Mouse (Mus musculus) kidney, postnatal 14 days (tissue): ENCODE results near the gene Adprhl1.

Experiments
- DNase-seq: peaks from one replicate; pipeline ENCODE4 v3.0.0; 2022; ENCODE audit warnings: mixed read lengths

Gene Adprhl1

GRCm38 (mm10) chr8:13254019-13254418, at the start of gene Adprhl1:
TSS of gene Adprhl1 (minus strand) at chr8:13254162.
- DNase-seq = peak; percentile 70

- DNase-seq = no peak
Observed at GRCm38 (mm10) chr8:13301036-13301435, 47.1 kb upstream of the Adprhl1 start.

GRCm38 (mm10) chr8:13299571-13299970, 45.6 kb upstream of the Adprhl1 start:
- DNase-seq = no peak

- no peak for DNase-seq
Observed at GRCm38 (mm10) chr8:13293677-13294470, 39.9 kb upstream of the Adprhl1 start.

DNA sequence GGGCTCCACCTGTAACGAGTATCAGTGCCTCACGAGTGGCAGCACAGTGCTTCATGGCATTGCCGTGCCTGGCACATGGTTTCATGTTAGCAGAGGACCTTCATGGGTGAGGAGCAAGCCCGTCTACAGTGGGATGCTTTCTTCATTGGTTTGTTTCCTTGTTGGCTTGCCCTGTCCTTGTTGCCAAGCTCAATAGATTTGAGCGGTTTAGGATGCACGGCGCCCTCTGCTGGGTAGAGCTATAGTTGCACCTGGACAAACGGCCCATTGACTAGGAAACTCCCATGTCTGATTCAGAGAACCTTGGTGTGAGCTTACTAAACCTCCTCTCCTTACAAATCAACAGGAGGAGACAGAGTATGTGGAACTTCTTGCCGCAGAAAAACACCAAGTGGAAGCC, 38.4 kb upstream of the Adprhl1 start:
- DNase-seq = peak; percentile 80

DNA sequence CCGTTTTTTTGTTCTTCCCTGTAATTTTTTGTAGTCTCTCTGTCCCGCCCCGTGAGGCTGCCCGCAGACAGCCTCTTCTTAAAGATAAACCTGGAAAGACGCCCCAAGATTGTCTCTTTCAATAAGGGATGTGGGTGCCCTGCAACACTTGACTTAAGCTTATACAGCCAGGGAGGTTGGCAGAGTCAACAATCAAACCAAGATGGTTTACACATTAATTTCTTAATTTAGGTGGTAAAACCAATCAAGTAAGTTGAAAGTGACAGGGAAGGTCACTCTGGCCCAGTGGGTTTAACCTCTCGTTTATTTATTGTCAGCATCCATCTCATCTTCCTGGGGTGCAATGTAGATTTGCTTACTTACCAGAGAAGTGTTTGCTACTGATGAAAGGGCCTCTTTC, 34.7 kb upstream of the Adprhl1 start:
- DNase-seq = no peak

DNA sequence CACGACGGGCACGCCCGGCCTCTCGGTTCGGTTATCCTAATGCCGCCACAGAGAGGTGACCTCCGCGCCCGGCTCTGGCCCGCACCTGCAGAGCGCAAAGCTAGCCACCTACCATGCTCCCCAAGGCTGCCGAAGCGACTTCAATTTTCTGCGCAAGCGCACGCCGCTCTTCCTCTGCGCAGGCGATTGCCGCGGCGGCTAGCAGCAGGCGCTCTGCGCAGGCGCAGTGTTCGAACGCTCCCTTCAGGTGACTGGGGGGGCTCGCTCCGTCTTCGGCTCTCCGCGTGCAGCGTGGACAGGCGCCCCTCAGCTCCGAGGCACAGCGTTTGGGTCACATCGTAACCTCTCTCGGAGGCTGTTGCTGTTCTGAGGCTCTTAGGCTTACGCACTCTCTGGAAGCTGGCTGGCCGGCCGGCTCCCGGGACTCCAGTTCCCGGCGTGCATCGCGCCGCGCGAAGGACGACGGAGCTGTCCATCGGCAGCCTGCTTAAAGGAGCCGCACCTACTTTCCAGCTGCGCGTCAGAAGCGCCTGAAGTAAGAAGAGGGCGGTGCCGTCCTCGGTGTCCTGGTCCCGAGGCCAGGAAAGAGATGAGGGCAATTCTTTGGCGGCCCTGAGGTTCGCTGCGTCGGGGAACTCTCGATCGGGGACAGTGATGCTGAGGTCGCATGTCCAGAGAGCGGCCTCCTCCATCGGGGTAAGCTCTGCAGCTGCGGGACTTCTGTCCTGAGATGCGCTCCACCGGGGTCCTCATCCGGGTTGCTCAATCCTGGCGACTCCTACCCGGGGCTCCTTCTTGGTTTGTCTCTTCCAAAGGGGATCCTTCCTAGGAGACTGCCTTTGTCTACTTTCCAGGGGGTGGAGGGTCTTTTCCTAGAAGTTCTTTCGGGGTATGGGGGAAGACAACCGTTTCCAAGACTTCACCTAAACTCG, 34.0 kb upstream of the Adprhl1 start, which contains the start of the genes Dcun1d2 and Tmco3:
Dcun1d2 (minus strand) TSS at position 440 of the 932 bp plus-strand sequence.
Tmco3 (plus strand) TSS at position 499 of the 932 bp plus-strand sequence.
- peak; percentile 98 for DNase-seq

DNA sequence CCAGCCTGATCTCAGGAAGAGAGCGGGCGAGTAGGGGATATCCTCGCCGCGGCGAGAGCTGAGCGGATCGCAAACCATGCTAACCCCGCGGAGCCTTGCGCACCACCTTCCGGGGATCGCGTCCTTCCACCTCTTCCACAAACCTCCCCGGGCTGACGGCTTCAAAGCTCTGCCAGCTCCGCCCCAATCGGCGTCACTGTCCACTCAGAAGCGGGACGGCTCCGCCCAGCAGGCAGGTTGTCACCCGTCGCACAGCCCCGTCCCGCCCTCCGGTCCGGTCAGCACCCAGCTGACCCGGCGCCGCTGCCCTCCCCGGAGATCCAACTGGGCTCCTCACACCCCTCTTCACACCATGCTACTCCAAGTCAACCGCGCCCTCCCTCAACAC, 33.3 kb upstream of the Adprhl1 start:
- peak; percentile 95 for DNase-seq

GRCm38 (mm10) chr8:13283200-13283599, 29.2 kb upstream of the Adprhl1 start:
- DNase-seq = no peak

DNA sequence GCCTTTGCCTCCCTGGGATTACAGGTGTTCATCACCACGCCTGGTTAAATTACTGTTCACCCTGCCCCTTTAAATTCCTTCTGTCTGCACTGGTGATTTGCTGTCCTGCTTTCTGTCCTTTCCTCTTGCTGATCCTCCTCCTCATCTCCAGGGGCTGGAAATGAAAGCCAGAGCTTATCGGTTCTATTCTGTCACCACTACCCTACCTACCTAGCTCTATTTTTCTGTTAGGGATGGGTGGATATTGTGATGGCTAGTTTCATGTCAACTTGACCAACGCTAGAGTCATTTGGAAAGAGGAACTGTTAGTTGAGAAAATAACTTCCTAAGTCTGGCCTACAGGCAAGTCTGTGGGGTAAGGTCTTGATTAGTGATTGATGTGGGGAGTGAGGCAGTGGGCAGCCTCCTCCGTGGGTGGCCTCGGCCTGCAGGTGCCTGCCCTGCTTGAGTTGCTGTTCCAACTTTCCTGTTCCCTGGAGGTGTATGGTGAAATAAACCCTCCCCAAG, 23.0 kb upstream of the Adprhl1 start:
- no peak for DNase-seq

GRCm38 (mm10) chr8:13272834-13273233, 18.9 kb upstream of the Adprhl1 start:
- no peak for DNase-seq

DNA sequence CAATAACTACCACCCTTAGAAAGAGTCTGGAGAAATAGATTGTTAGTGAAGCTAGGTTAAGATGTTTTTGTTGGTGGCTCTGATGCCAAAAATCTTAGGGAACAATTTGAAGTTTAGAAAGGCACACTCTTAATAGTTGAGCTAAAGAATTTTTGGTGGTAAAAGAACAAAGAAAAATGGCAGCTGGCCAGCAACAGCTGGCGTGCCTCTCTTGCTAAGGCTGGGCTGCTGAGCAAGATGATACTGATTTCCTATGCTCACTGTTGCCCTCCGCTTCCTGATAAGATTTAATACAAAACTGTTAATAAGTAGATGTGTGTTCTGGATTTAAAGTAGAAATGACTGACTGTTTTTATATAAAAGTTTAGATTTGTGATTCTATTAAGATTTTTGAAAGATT, 13.6 kb upstream of the Adprhl1 start:
- DNase-seq = peak; percentile 33

- no peak for DNase-seq
Observed at GRCm38 (mm10) chr8:13263376-13263775, 9.4 kb upstream of the Adprhl1 start.

- no peak for DNase-seq
Observed at GRCm38 (mm10) chr8:13253413-13253812, 549 bp downstream of the Adprhl1 start.

DNA sequence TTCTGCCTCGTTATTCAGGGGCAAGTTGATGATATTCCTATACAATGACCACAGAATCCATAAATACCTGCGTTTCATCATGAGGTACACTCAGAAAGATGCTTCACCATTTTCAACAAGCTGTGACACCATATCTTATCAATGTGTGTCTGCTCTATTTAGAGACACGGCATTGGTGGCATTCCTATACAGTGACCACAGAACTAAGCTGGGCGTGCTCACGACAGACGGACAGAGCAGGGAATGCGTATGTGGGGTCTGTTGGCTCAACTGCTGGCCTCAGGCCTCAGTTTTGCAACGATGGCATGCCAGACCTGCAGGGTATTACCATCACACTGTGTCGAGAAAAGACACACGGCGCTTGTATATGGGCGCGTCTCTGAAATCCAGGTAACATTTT, 1.1 kb downstream of the Adprhl1 start:
- DNase-seq = no peak

DNA sequence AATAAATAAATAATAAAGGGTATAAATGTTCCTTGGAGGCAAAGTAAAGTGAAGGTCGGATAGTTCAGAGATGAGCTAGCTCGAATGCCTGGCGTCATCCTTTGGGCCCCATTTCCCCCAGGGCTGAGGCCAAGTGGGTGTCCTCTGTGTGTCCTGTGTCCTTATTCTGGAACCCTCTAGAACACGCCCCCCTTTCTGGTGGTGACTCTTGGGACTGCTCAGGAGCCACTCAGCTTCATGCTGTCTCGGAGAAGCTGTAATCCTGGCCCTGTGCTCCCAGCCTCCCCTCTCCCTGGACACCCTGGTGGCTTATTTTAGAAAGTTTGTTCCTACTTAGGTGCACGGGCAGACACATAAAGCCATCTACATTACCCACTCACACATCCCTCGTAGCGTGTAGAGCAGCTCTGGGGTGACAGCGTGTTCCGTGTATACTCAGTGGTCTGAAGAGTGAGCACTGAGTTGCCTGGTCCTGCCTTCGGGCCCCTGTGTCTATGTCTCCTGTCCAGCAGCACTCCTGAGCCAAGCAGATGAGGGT, 9.6 kb downstream of the Adprhl1 start:
- no peak for DNase-seq

DNA sequence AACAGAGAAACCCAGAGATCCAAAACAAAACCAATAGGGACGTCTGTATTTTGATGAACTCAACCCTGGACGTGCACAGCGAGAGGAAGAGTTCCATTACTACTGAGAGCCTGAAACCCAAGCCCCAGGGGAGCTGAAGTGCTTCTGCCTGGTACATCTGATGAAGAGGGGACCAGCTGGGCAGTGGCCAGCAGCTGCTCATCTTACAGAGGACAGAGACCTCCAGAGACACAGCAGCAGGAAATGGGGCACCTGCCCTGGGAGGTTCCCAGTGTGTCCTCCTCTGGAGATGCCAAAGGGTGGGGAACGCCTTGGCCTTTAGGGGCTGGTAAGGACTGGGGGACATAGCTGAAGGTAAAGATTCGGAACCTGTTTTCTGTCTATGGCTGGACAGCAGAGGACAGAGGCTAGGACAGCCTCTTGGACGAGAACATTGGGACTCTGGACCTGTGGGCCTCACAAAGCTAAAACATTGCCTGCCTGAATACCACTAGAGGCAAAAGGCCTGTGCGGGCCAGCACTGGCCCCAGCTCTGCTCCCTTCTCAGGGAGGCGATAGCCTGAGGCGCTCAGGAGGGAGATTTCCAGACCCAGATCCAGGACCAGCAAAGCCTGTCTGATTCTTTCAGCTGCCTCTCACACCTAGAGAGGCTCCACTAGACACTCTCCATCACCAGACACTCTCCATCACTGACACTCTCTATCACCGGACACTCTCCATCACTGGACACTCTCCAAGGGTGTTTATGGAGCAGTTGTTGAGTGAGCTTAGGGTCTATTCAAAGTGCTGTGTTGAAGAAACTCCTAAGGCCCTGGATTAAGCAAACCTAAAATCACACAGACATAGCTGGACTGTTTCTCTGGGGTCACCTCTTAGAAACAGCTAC, 10.7 kb downstream of the Adprhl1 start:
- no peak for DNase-seq

DNA sequence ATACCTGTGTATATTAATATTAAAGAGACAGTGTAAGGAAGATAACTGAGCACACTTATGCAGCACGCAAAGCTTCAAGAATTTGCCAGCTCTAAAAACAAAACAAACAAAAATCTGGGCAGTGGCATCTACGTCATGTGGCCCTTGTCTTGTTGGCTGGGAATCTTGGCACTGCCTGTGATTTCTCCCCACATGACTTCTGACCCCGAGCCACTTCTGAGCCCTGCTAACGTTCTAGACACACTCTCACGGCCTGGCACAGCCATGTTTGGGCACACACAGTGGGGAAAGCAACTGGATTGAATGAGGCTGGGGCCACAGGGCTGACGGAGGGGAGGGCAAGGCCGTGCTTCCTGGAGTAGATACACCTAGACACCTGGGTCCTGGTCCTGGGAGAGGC, 13.3 kb downstream of the Adprhl1 start:
- peak; percentile 27 for DNase-seq

- no peak for DNase-seq
Observed at GRCm38 (mm10) chr8:13240055-13240454, 13.9 kb downstream of the Adprhl1 start.

DNA sequence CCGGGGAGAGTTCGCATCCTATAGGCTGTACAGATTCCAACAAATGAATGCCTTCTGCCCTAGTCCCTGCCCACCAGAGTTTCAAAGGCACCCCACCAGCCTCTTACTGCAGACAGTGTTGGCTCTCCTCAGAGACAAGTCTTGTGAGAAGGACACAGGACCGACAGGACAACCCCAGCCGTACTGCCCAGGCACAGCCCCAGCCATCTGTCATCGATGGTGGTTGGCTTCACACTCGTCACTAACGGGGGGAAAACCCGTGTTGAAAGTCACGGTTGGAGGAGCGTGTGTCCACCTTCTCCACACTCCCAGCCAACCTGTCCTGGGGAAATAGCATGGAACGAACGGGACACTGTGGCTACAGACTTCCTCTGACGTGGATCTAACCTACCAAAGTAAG, 19.2 kb downstream of the Adprhl1 start:
- DNase-seq = no peak

GRCm38 (mm10) chr8:13230471-13230870, 23.5 kb downstream of the Adprhl1 start:
- no peak for DNase-seq

DNA sequence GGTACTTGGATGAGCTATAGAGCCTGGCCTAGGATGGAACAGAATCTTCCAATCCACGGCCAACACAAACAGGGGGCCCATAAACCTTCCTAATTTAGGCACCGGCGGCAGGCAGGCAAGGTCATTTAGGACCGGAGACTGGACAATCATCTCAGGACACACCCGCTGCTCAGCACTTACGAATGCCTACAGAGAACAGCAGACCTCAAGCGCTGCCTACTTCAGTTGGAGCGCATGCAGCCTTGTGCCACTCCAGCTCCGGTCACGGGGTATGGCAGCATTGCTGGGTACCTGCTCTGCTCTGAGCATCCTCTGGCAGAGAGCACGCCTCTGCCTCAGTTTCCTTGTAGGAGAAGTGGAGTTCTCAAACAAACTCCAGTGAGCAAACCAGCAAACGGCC, 24.2 kb downstream of the Adprhl1 start:
- DNase-seq = no peak
